Mouse (Mus musculus) kidney, embryonic 16.5 days (tissue): ENCODE results near the gene Sprr2a2. TPM values are rescaled to one million over a fixed set of nuclear protein-coding genes. Genes with fewer than 3 reads are reported as not detected.
"Not testable (repeated sequence)": the region's sequence is repeated elsewhere in the genome, so short reads cannot be mapped to it uniquely, and the experiment has no call there.

Experiments used
- ATAC-seq: fragments of 200-750 bp; cut with Nextera tagmentation; 2 replicates; pipeline ENCODE4 v1.8.0; 2017; ENCODE audit warnings: moderate TSS enrichment; ENCODE audit not compliant: low FRiP score, low TSS enrichment
- H3K27ac ChIP-seq: fragments of 300-500 bp; sonication (generic); 2 replicates; pipeline ENCODE4 v1.5.1; 2014; ENCODE audit warnings: low read length
- H3K27me3 ChIP-seq: fragments of 300-500 bp; sonication (generic); 2 replicates; pipeline ENCODE4 v1.6.1; 2014; ENCODE audit warnings: low read length, control low read depth, mixed read lengths; ENCODE audit not compliant: insufficient read depth
- H3K36me3 ChIP-seq: fragments of 300-500 bp; sonication (generic); 2 replicates; pipeline ENCODE4 v1.6.1; 2014; ENCODE audit warnings: low read length, control low read depth, mixed read lengths; ENCODE audit not compliant: insufficient read depth
- H3K4me1 ChIP-seq: fragments of 300-500 bp; sonication (generic); 2 replicates; pipeline ENCODE4 v1.6.1; 2014; ENCODE audit warnings: low read length, control low read depth, mixed read lengths; ENCODE audit not compliant: insufficient read depth
- H3K4me2 ChIP-seq: fragments of 300-500 bp; sonication (generic); replicated peaks from 2 replicates; pipeline ENCODE4 v1.6.1; 2014; ENCODE audit warnings: low read depth, low read length
- H3K4me3 ChIP-seq: fragments of 300-500 bp; sonication (generic); 2 replicates; pipeline ENCODE4 v1.5.1; 2014; ENCODE audit warnings: mild to moderate bottlenecking, low read length
- H3K9ac ChIP-seq: fragments of 300-500 bp; sonication (generic); replicated peaks from 2 replicates; pipeline ENCODE4 v1.6.1; 2014; ENCODE audit warnings: low read length
- H3K9me3 ChIP-seq: fragments of 300-500 bp; sonication (generic); 2 replicates; pipeline ENCODE4 v1.6.1; 2016; ENCODE audit warnings: low read length, control low read depth
- WGBS: fragments of 180-500 bp; shearing (Covaris S2); extraction: QIAGEN DNeasy Blood & Tissue Kit; methylation state at CpG from one replicate; pipeline ENCODE4 v1.1.7; 2014; 5-methylcytosine and 5-hydroxymethylcytosine counted together
- polyA plus RNA-seq: library from polyadenylated mRNA; unstranded; fragments of >200 nt; fragmentation: Nextera tagmentation; extraction: Ambion mirVana; gene quantifications from 2 replicates; pipeline ENCODE4 v1.2.1, GENCODE M21; 2015

The Sprr2a2 gene
- polyA plus RNA-seq, 1 experiment from 2014 or later: 3.6 TPM

DNA sequence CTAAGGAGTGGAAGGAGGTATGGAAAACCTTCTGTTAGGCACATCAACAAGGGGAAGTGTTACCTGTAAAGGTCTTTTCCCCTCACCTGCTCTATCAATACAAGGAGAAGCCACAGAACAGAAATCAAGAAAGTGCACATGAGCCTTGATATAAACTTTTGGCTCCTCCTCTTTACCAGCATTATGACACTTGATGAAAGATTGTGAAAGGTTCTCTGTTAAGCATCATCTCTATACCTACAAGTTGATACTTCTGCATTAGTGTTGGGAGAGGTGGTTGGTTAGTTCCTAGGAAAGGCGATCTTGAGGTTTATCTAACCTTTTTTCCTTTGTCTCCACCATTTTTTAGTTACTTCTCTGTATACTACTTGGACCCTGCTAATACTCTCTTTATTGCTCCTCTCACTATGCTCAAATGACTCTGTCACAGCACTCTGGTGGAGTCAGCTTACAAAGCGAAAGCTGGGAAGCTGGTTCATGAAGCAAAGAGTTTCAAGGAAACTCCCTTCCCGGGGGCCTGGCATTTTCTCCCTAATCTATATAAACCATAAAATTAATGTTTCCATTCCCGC lies 55.8 kb downstream of the Sprr2a2 start:
- H3K4me3 ChIP-seq, H3K36me3 ChIP-seq, H3K9ac ChIP-seq, H3K27me3 ChIP-seq, H3K4me2 ChIP-seq, H3K27ac ChIP-seq, H3K4me1 ChIP-seq, H3K9me3 ChIP-seq: not testable (repeated sequence)
- WGBS: no CpG with 5 or more reads among the region's 4 CpGs
- ATAC-seq: peak; percentile 90

DNA sequence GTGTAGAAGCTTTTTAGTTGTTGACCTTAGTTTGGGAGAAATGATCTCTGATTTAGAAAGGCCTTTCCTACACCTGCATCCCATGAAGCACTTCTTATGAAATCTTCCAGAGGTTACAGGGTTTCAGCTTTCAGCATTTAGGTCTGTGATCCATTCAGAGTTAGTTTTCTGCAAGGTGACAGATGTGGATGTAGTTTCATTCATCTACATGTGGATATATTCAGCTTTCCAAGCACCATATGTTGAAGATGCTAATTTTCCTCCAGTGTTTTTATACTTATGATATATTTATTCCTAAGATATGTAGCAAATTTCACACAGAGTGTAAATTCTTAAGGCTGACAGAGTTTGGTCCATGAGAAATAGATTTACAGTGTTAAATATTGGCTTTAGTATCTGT lies 57.8 kb downstream of the Sprr2a2 start:
- not testable (repeated sequence) for H3K4me3 ChIP-seq, ATAC-seq, H3K36me3 ChIP-seq, H3K4me1 ChIP-seq, H3K9ac ChIP-seq, H3K27me3 ChIP-seq, H3K27ac ChIP-seq, H3K9me3 ChIP-seq, H3K4me2 ChIP-seq

DNA sequence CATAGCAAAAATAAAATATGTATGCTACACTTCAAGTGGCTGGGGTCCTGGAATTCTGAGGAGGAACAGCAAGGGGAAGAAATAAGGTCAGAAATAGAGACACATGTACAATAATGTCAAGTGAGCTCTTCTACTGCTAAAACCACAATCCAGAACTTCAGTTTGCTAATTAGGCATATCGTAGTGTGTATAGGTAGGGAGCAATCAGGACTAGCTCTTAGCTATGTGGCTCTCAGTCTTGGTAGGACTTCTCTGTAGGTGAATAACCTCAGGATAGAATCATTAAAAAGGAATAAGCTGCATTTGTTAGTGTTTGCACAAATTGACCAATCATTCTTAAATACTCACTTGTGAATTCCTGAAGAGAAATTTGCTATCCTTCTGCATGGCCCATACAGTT lies 58.3 kb downstream of the Sprr2a2 start:
- not testable (repeated sequence) for H3K4me2 ChIP-seq, H3K36me3 ChIP-seq, H3K4me3 ChIP-seq, H3K27ac ChIP-seq, H3K4me1 ChIP-seq, H3K9ac ChIP-seq, H3K27me3 ChIP-seq, H3K9me3 ChIP-seq, ATAC-seq
- WGBS: no CpG with 5 or more reads among the region's 1 CpGs

DNA sequence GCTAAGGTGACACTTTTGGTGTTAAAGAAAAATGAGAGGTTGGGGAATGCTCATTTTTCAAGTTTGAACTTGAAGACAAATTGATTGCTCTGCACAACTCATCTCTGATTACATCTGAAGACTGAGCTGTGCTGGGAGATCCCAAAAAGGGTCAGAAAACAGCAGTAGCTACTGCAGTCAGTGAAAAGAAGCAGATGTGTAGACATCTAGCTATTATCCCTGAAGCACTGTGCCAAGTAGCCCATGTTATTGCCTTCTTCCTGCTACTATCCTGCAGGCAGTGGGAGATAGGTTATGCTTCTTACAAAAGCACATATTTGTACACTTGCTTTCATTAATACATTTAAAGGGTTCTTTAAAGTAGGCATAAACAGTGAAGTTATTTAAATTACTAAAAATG lies 63.9 kb downstream of the Sprr2a2 start:
- not testable (repeated sequence) for H3K4me2 ChIP-seq, H3K4me1 ChIP-seq, ATAC-seq, H3K9me3 ChIP-seq, H3K4me3 ChIP-seq, H3K27ac ChIP-seq, H3K36me3 ChIP-seq, H3K9ac ChIP-seq, H3K27me3 ChIP-seq

DNA sequence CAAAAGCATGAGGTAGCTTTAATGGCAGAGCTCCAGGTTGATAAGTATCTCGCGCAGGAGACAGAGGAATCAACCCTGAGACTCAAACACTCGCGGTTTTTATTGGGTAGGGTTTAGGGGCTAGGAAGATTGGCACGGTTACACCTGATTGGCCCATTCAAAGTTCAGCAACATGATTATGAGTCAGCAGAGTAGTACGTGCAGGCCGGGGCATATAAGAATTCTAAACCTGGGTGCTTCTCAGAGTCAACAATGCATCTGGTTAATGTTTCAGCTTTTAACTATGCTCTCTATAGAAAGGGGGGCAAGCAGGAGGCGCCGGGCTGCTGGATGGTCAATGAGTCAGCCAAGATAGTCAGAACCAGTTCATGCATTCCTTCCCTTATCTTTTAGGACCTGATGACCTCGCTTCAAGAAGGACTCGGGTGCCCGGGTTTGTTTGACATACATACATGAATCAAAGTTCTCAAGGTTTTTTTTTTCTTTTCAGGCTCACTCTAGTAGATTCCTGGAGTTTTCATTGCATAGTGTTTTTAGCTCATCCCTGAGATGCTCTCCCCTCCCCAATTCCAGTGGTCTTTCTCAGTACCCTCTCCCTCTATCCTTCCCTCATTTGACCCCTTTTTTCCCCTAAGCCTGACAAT lies 65.4 kb downstream of the Sprr2a2 start:
- ATAC-seq: peak; percentile 92
- H3K4me1 ChIP-seq, H3K27ac ChIP-seq, H3K4me2 ChIP-seq, H3K36me3 ChIP-seq, H3K27me3 ChIP-seq, H3K4me3 ChIP-seq, H3K9me3 ChIP-seq, H3K9ac ChIP-seq: not testable (repeated sequence)
- 64% methylated on average over 5 of the region's 12 CpGs for WGBS

DNA sequence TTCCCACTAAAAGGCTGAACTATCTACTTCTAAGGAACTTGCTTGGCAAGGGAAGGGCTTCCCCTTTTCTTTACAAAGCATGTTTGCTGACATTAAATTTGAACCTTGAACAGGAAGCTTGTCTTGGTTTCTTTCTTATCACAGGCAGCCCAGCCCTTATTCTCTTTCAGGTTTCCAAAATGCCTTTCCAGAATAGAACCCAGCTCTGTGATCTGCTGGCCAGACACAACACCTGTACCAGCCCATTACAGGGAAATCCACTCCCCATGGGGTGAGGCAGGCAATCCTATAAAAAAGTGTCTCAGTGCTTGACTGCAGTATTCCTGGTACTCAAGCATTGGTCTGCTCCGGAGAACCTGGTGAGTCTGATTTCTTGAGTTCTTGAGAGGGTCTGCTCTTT lies 69.4 kb downstream of the Sprr2a2 start, which contains the start of gene Sprr2a3:
TSS of gene Sprr2a3 (plus strand) at position 317 of the 400 bp plus-strand sequence.
- 100% methylated on average over 1 of the region's 1 CpGs for WGBS

DNA sequence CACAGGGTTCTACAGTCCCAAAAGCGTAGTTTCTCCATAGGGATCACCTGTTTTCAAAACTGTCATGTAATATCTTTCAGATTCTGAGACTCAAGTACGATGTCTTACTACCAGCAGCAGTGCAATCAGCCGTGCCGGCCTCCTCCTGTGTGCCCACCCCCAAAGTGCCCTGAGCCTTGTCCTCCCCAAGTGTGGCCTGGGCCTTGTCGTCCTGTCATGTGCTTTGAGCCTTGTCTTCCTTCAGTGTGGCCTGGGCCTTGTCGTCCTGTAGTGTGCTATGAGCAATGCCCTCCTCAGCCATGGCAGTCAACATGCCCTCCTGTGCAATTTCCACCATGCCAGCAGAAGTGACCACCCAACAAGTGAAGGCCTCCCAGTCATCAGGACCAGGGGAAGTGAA lies 72.8 kb downstream of the Sprr2a2 start:
- not testable (repeated sequence) for H3K27me3 ChIP-seq, H3K9ac ChIP-seq, H3K36me3 ChIP-seq, H3K4me3 ChIP-seq, H3K4me1 ChIP-seq, H3K27ac ChIP-seq, H3K9me3 ChIP-seq, H3K4me2 ChIP-seq
- WGBS: 70% methylated on average over 4 of the region's 6 CpGs
- 0 out of 2 replicates have a peak, but pooled peaks have one; percentile 31 for ATAC-seq

More for the DNA sequence above, 69.4 kb downstream of the Sprr2a2 start, which contains the start of gene Sprr2a3:
- not testable (repeated sequence) for H3K27ac ChIP-seq, ATAC-seq, H3K36me3 ChIP-seq, H3K27me3 ChIP-seq, H3K4me2 ChIP-seq, H3K4me3 ChIP-seq, H3K9me3 ChIP-seq, H3K4me1 ChIP-seq, H3K9ac ChIP-seq

Other genes starting within 250 kb of the Sprr2a2 start
- gene Pglyrp3, start 201.3 kb upstream of the Sprr2a2 start, polyA plus RNA-seq: not detected in 2 replicates
- gene Lor, start 132.8 kb upstream of the Sprr2a2 start, polyA plus RNA-seq: 0.63 and 0.69 TPM in 2 replicates
- not detected in 2 replicates for gene Prr9, start 92.0 kb upstream of the Sprr2a2 start, polyA plus RNA-seq
- gene Lelp1, start 73.2 kb upstream of the Sprr2a2 start, polyA plus RNA-seq: not detected in 2 replicates
- 0.12 TPM in 1 of 2 replicates, not detected in the other for gene Sprr2a1, start 121 bp upstream of the Sprr2a2 start, polyA plus RNA-seq
- gene Sprr2a3, start 69.5 kb downstream of the Sprr2a2 start, polyA plus RNA-seq: 0.49 and 0.69 TPM in 2 replicates
- not detected in 2 replicates for gene Sprr2b, start 100.7 kb downstream of the Sprr2a2 start, polyA plus RNA-seq
- not detected in 2 replicates for gene Sprr2d, start 123.2 kb downstream of the Sprr2a2 start, polyA plus RNA-seq
- gene Sprr2e, start 136.2 kb downstream of the Sprr2a2 start, polyA plus RNA-seq: not detected in 2 replicates
- gene Sprr2f, start 149.3 kb downstream of the Sprr2a2 start, polyA plus RNA-seq: 38.9 and 39.7 TPM in 2 replicates
- gene Sprr2h, start 169.8 kb downstream of the Sprr2a2 start, polyA plus RNA-seq: not detected in 2 replicates
- not detected in 2 replicates for gene Sprr2i, start 192.1 kb downstream of the Sprr2a2 start, polyA plus RNA-seq
- not detected in 2 replicates for gene Sprr2j-ps, start 202.2 kb downstream of the Sprr2a2 start, polyA plus RNA-seq
- gene Gm9774, start 213.5 kb downstream of the Sprr2a2 start, polyA plus RNA-seq: 8.3 and 22.7 TPM in 2 replicates
- not detected in 2 replicates for gene Sprr2k, start 216.7 kb downstream of the Sprr2a2 start, polyA plus RNA-seq
- 0.30 TPM in 1 of 2 replicates, not detected in the other for gene Sprr1b, start 222.9 kb downstream of the Sprr2a2 start, polyA plus RNA-seq
- gene Sprr3, start 242.8 kb downstream of the Sprr2a2 start, polyA plus RNA-seq: not detected in 2 replicates